Mouse (Mus musculus): ENCODE data around the gene Inpp5f. TPM values are rescaled to one million over a fixed set of nuclear protein-coding genes. Genes with fewer than 3 reads are reported as not detected.
A peak's percentile ranks its signal among the peaks of the same experiment; 100 is the strongest.

Gene Inpp5f
- total and polyA plus RNA-seq, 3 experiments, result 9.5 to 14.3 TPM; not detected in 1

DNA sequence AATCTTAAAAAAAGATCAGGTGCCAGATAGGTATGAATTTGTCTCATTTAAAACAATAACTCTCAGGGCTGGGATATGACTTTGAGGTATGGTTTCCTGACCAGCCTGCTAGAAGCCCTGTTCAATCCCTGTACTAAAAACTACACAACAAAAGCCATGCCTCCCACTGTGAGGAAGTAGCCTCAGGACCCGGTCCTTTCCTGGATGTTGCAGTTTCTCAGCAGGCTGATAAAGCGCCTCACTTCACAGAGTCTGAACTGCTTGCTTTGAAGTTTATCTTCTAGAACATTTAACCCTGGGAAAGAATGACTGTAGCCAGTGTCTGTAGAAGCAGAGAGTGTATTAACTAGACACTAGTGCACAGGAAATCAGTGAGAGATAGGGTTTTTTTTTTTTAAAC, 57.7 kb downstream of the Inpp5f start:
- H3K4me3 ChIP-seq (ENCODE audit: control insufficient read depth in 1 of 2, insufficient read depth in 1 of 2, low read depth in 2 of 2, low read length in 2 of 2), result no peak overlapping the region
- no peaks in the 10 kb centered on the region for H3K27me3 ChIP-seq (ENCODE audit: control insufficient read depth in 1 of 2, insufficient read depth in 2 of 2, low read length in 2 of 2)
- TF ChIP-seq USF1 (IDR thresholded peaks at IDR 0.05; ENCODE audit: low read depth, low read length) (no peak), POLR2A (IDR thresholded peaks at IDR 0.05; ENCODE audit: control insufficient read depth in 1 of 2, insufficient read depth in 1 of 2, low read depth in 1 of 2, low read length in 2 of 2, poor library complexity in 1 of 2) (no peak), TBP (IDR thresholded peaks at IDR 0.05; ENCODE audit: low read depth, low read length) (no peak), RCOR1 (IDR thresholded peaks at IDR 0.05; ENCODE audit: low read depth, low read length) (no peak), TAL1 (IDR thresholded peaks at IDR 0.05; ENCODE audit: low read length) (no peak), EP300 (IDR thresholded peaks at IDR 0.05; ENCODE audit: low read depth in 1 of 2, low read length in 2 of 2) (peak in 1 of 2 experiments; percentile 12; a peak in 1 of 4 replicates), ZNF384 (IDR thresholded peaks at IDR 0.05; ENCODE audit: low read depth, low read length) (0 out of 2 replicates have a peak, but pooled peaks have one; percentile 15), TCF12 (IDR thresholded peaks at IDR 0.05; ENCODE audit: low read depth, low read length) (no peak)
- peaks cover 16 to 31% of the 10 kb centered on the region in 2 experiments for H3K4me1 ChIP-seq (ENCODE audit: control insufficient read depth in 1 of 2, insufficient read depth in 2 of 2, low read length in 2 of 2)
- H3K79me2 ChIP-seq (ENCODE audit: control insufficient read depth, insufficient read depth, low read length, poor library complexity), result no peaks in the 10 kb centered on the region
- H3K9ac ChIP-seq (ENCODE audit: control insufficient read depth, low read depth, low read length, poor library complexity, severe bottlenecking), result no peak overlapping the region
- no peak overlapping the region for H3K27ac ChIP-seq (ENCODE audit: control insufficient read depth, low read depth, low read length)
- H3K36me3 ChIP-seq (ENCODE audit: control insufficient read depth in 1 of 2, insufficient read depth in 2 of 2, low read length in 2 of 2), result peaks cover 0 to 32% of the 10 kb centered on the region in 2 experiments; a peak in 2 of 4 replicates
- no peaks in the 10 kb centered on the region for H3K9me3 ChIP-seq (replicated peaks; ENCODE audit: insufficient read depth, low read length)
- DNase-seq (ENCODE audit: low read depth, low spot score), result peak; percentile 46

DNA sequence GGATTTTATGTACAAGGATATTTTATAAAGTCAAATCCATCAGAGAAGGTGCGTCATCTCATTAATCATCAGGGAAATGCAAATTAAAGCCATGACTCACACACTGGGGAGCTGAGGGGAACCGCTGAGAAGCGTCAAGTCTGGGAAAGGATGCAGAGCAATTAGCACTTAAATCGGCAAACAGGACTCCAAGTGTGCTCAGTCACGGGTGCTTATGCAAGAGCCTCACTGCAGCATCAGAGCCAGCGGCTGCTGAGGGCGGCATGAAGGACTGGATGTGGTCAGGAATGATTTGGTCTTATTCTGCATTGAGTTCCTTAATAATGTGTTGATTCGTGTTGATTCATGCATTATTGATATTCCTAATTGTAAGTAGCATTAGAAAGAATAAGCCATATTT, 60.8 kb downstream of the Inpp5f start:
- Histone ChIP-seq H3K9me3 (replicated peaks; ENCODE audit: insufficient read depth, low read length) (no peaks in the 10 kb centered on the region), H3K79me2 (ENCODE audit: control insufficient read depth, insufficient read depth, low read length, poor library complexity) (no peaks in the 10 kb centered on the region), H3K4me3 (ENCODE audit: control insufficient read depth in 1 of 2, insufficient read depth in 1 of 2, low read depth in 2 of 2, low read length in 2 of 2) (peak overlapping the region; percentile 10 to 41; a peak in 2 of 4 replicates), H3K9ac (ENCODE audit: control insufficient read depth, low read depth, low read length, poor library complexity, severe bottlenecking) (0 out of 2 replicates have a peak overlapping the region, but pooled peaks have one; percentile 9), H3K27me3 (ENCODE audit: control insufficient read depth in 1 of 2, insufficient read depth in 2 of 2, low read length in 2 of 2) (no peaks in the 10 kb centered on the region), H3K27ac (ENCODE audit: control insufficient read depth, low read depth, low read length) (peak overlapping the region; percentile 55), H3K4me1 (ENCODE audit: control insufficient read depth in 1 of 2, insufficient read depth in 2 of 2, low read length in 2 of 2) (peaks cover 4 to 17% of the 10 kb centered on the region in 2 experiments; a peak in 2 of 4 replicates), H3K36me3 (ENCODE audit: control insufficient read depth in 1 of 2, insufficient read depth in 2 of 2, low read length in 2 of 2) (peaks cover 0 to 17% of the 10 kb centered on the region in 2 experiments; a peak in 2 of 4 replicates)
- peak; percentile 71 for DNase-seq (ENCODE audit: low read depth, low spot score)
- TF ChIP-seq USF1 (IDR thresholded peaks at IDR 0.05; ENCODE audit: low read depth, low read length), result no peak
- peak; percentile 31; the same call in 1 of the 2 replicates for TF ChIP-seq ETS1 (IDR thresholded peaks at IDR 0.05; ENCODE audit: low read depth, low read length)
- no peak for TF ChIP-seq MXI1 (IDR thresholded peaks at IDR 0.05; ENCODE audit: low read depth, low read length)
- no peak for TF ChIP-seq ZC3H11A (IDR thresholded peaks at IDR 0.05; ENCODE audit: low read depth, low read length)
- 0 out of 2 replicates have a peak, but pooled peaks have one; percentile 10 for TF ChIP-seq MAZ (IDR thresholded peaks at IDR 0.05; ENCODE audit: low read depth, low read length)
- TF ChIP-seq POLR2AphosphoS5 (IDR thresholded peaks at IDR 0.05; ENCODE audit: borderline replicate concordance, low read depth, low read length), result no peak
- no peak for TF ChIP-seq NELFE (IDR thresholded peaks at IDR 0.05; ENCODE audit: low read depth, low read length)
- no peak for TF ChIP-seq ZKSCAN1 (IDR thresholded peaks at IDR 0.05; ENCODE audit: low read depth, low read length)
- no peak for TF ChIP-seq NRF1 (IDR thresholded peaks at IDR 0.05; ENCODE audit: insufficient read depth, low read depth, low read length, poor library complexity, severe bottlenecking)
- TF ChIP-seq RCOR1 (IDR thresholded peaks at IDR 0.05; ENCODE audit: low read depth, low read length), result no peak
- TF ChIP-seq BHLHE40 (IDR thresholded peaks at IDR 0.05; ENCODE audit: borderline replicate concordance, low read depth, low read length), result no peak
